Mouse (Mus musculus) MEL (cell line): ENCODE measurements around the gene Sgms1. TPM values are rescaled to one million over a fixed set of nuclear protein-coding genes. Genes with fewer than 3 reads are reported as not detected.

Experiments used
- DNase-seq: peaks from one replicate; pipeline ENCODE4 v3.0.0; 2011; ENCODE audit warnings: low read depth, low spot score
- H3K27ac ChIP-seq: 2 replicates; pipeline ENCODE4 v1.5.1; 2012; ENCODE audit warnings: low read depth, mild to moderate bottlenecking, control low read depth, low read length, moderate library complexity; ENCODE audit not compliant: control insufficient read depth
- H3K27me3 ChIP-seq, 2 experiments: fragments of 150-350 bp in 1 of 2; sonication (generic) in 1 of 2; 2 replicates each; pipeline ENCODE4 v1.6.1; 2012; ENCODE audit warnings: low read length in 2 of 2, mild to moderate bottlenecking in 2 of 2, improper control_type of control experiment in 1 of 2, moderate library complexity in 1 of 2; ENCODE audit not compliant: insufficient read depth in 2 of 2, control insufficient read depth in 1 of 2
- H3K36me3 ChIP-seq, 2 experiments: 2 replicates each; pipeline ENCODE4 v1.6.1; 2012 to 2014; ENCODE audit warnings: low read length in 2 of 2, improper control_type of control experiment in 1 of 2, inconsistent platforms in 1 of 2, mild to moderate bottlenecking in 1 of 2; ENCODE audit not compliant: insufficient read depth in 2 of 2, control insufficient read depth in 1 of 2
- H3K4me1 ChIP-seq, 2 experiments: fragments of 150-350 bp in 1 of 2; sonication (generic) in 1 of 2; 2 replicates each; pipeline ENCODE4 v1.6.1; 2012; ENCODE audit warnings: low read length in 2 of 2, improper control_type of control experiment in 1 of 2, mild to moderate bottlenecking in 1 of 2; ENCODE audit not compliant: insufficient read depth in 2 of 2, control insufficient read depth in 1 of 2
- H3K4me3 ChIP-seq, 2 experiments: fragments of 150-350 bp in 1 of 2; sonication (generic) in 1 of 2; 2 replicates each; pipeline ENCODE4 v1.5.1; 2012; ENCODE audit warnings: low read depth in 2 of 2, low read length in 2 of 2, mild to moderate bottlenecking in 2 of 2, moderate library complexity in 2 of 2, control low read depth in 1 of 2, improper control_type of control experiment in 1 of 2; ENCODE audit not compliant: control insufficient read depth in 1 of 2, insufficient read depth in 1 of 2
- H3K79me2 ChIP-seq: 2 replicates; pipeline ENCODE4 v1.6.1; 2012; ENCODE audit warnings: mild to moderate bottlenecking, low read length, moderate library complexity; ENCODE audit not compliant: control insufficient read depth, poor library complexity, insufficient read depth
- H3K9ac ChIP-seq: 2 replicates; pipeline ENCODE4 v1.6.1; 2012; ENCODE audit warnings: low read depth, mild to moderate bottlenecking, control low read depth, low read length, moderate library complexity; ENCODE audit not compliant: control insufficient read depth, poor library complexity, severe bottlenecking
- H3K9me3 ChIP-seq: fragments of 150-350 bp; sonication (generic); replicated peaks from 2 replicates; pipeline ENCODE4 v1.6.1; 2012; ENCODE audit warnings: mild to moderate bottlenecking, low read length, improper control_type of control experiment, moderate library complexity; ENCODE audit not compliant: insufficient read depth
- BHLHE40 ChIP-seq: IDR thresholded peaks from 2 replicates; pipeline ENCODE4 v1.6.1; 2012; ENCODE audit warnings: low read depth, mild to moderate bottlenecking, inconsistent platforms, low read length, improper control_type of control experiment, borderline replicate concordance
- CHD2 ChIP-seq: IDR thresholded peaks from 2 replicates; pipeline ENCODE4 v1.6.1; 2011; ENCODE audit warnings: low read length, improper control_type of control experiment
- E2F4 ChIP-seq: IDR thresholded peaks from 2 replicates; pipeline ENCODE4 v1.6.1; 2011; ENCODE audit warnings: low read depth, low read length, improper control_type of control experiment, borderline replicate concordance
- ELF1 ChIP-seq: IDR thresholded peaks from 2 replicates; pipeline ENCODE4 v1.6.1; 2014; ENCODE audit warnings: low read depth, mild to moderate bottlenecking, inconsistent platforms, low read length, improper control_type of control experiment, moderate library complexity
- EP300 ChIP-seq, 2 experiments: IDR thresholded peaks; 2 replicates each; pipeline ENCODE4 v1.6.1; 2011; ENCODE audit warnings: improper control_type of control experiment in 2 of 2, low read length in 2 of 2, low read depth in 1 of 2, mild to moderate bottlenecking in 1 of 2
- ETS1 ChIP-seq: IDR thresholded peaks from 2 replicates; pipeline ENCODE4 v1.6.1; 2012; ENCODE audit warnings: low read depth, mild to moderate bottlenecking, inconsistent platforms, low read length, improper control_type of control experiment, moderate library complexity
- GABPA ChIP-seq: IDR thresholded peaks from 2 replicates; pipeline ENCODE4 v1.6.1; 2012; ENCODE audit warnings: low read depth, mild to moderate bottlenecking, inconsistent platforms, low read length, improper control_type of control experiment, moderate library complexity
- GATA1 ChIP-seq: IDR thresholded peaks from 2 replicates; pipeline ENCODE4 v1.6.1; 2011; ENCODE audit warnings: low read depth, low read length, improper control_type of control experiment
- JUND ChIP-seq: IDR thresholded peaks from 2 replicates; pipeline ENCODE4 v1.6.1; 2011; ENCODE audit warnings: low read depth, mild to moderate bottlenecking, improper control_type of control experiment, low read length
- MAX ChIP-seq: IDR thresholded peaks from 2 replicates; pipeline ENCODE4 v1.6.1; 2011; ENCODE audit warnings: low read length, improper control_type of control experiment
- MAZ ChIP-seq: IDR thresholded peaks from 2 replicates; pipeline ENCODE4 v1.6.1; 2012; ENCODE audit warnings: low read depth, mild to moderate bottlenecking, inconsistent platforms, low read length, improper control_type of control experiment
- MEF2A ChIP-seq: IDR thresholded peaks from 2 replicates; pipeline ENCODE4 v1.6.1; 2014; ENCODE audit warnings: low read depth, mild to moderate bottlenecking, inconsistent platforms, low read length, improper control_type of control experiment; ENCODE audit not compliant: poor library complexity, insufficient replicate concordance, severe bottlenecking; ENCODE audit errors: extremely low read depth
- MYB ChIP-seq: IDR thresholded peaks from 2 replicates; pipeline ENCODE4 v1.6.1; 2011; ENCODE audit warnings: mild to moderate bottlenecking, low read depth, low read length, improper control_type of control experiment
- POLR2A ChIP-seq, 2 experiments: IDR thresholded peaks; 2 replicates each; pipeline ENCODE4 v1.6.1; 2011 to 2012; ENCODE audit warnings: low read length in 2 of 2, mild to moderate bottlenecking in 2 of 2, control low read depth in 1 of 2, improper control_type of control experiment in 1 of 2, low read depth in 1 of 2, moderate library complexity in 1 of 2; ENCODE audit not compliant: control insufficient read depth in 1 of 2, insufficient read depth in 1 of 2, poor library complexity in 1 of 2
- POLR2AphosphoS2 ChIP-seq: IDR thresholded peaks from 2 replicates; pipeline ENCODE4 v1.6.1; 2011; ENCODE audit warnings: low read length, improper control_type of control experiment
- RAD21 ChIP-seq: IDR thresholded peaks from 2 replicates; pipeline ENCODE4 v1.6.1; 2011; ENCODE audit warnings: mild to moderate bottlenecking, low read depth, low read length, improper control_type of control experiment
- RCOR1 ChIP-seq: IDR thresholded peaks from 2 replicates; pipeline ENCODE4 v1.6.1; 2012; ENCODE audit warnings: low read depth, mild to moderate bottlenecking, inconsistent platforms, low read length, improper control_type of control experiment
- SMC3 ChIP-seq: IDR thresholded peaks from 2 replicates; pipeline ENCODE4 v1.6.1; 2011; ENCODE audit warnings: low read depth, low read length, improper control_type of control experiment
- UBTF ChIP-seq: IDR thresholded peaks from 2 replicates; pipeline ENCODE4 v1.6.1; 2012; ENCODE audit warnings: low read depth, mild to moderate bottlenecking, inconsistent platforms, low read length, improper control_type of control experiment, moderate library complexity, borderline replicate concordance; ENCODE audit not compliant: insufficient read depth
- USF2 ChIP-seq, 2 experiments: IDR thresholded peaks; 2 replicates each; pipeline ENCODE4 v1.6.1; 2011 to 2012; ENCODE audit warnings: improper control_type of control experiment in 2 of 2, low read length in 2 of 2, borderline replicate concordance in 1 of 2, inconsistent platforms in 1 of 2, low read depth in 1 of 2, mild to moderate bottlenecking in 1 of 2; ENCODE audit not compliant: insufficient read depth in 1 of 2
- ZC3H11A ChIP-seq: IDR thresholded peaks from 2 replicates; pipeline ENCODE4 v1.6.1; 2012; ENCODE audit warnings: low read depth, mild to moderate bottlenecking, inconsistent platforms, low read length, improper control_type of control experiment
- ZNF384 ChIP-seq: IDR thresholded peaks from 2 replicates; pipeline ENCODE4 v1.6.1; 2012; ENCODE audit warnings: low read depth, mild to moderate bottlenecking, inconsistent platforms, low read length, improper control_type of control experiment
- polyA plus RNA-seq, 2 experiments: library from polyadenylated mRNA; stranded (reverse) in 1 of 2; unstranded in 1 of 2; fragments of >175 nt in 1 of 2; fragments of >200 nt in 1 of 2; gene quantifications; 2 replicates each; pipeline versions ENCODE4 v1.2.1 to v1.2.4; 2012; ENCODE audit warnings: low replicate concordance in 2 of 2, low read depth in 1 of 2; ENCODE audit not compliant: insufficient read length in 2 of 2, insufficient read depth in 1 of 2, missing spikeins in 1 of 2
- total RNA-seq: library from RNA; depleted of rRNA; stranded (reverse); fragments of 300-350 nt; gene quantifications from 2 replicates; pipeline ENCODE4 v1.2.3, GENCODE M21; 2012

Sgms1 gene
- total and polyA plus RNA-seq, 3 experiments = 16.3 to 18.5 TPM; not detected in 1

DNA sequence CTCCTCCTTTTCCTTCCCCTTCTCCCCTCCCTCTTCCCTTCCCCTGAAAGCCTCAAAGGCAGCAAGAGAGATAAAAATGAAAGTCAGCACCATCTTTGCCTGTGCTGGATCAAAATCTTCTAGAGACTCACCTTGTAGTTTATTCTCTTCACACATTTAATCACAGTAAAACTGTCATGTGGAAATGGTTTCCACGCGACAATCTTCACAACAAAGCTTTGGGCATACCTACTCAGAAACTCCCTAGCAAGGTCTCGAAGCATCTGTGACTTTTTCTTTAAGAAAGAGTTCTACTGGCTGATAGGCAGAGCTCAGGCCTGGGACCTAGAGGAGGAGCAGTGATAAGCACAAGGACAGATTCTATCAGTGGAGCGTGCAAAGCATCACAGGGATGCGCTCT lies 131.4 kb downstream of the Sgms1 start:
- Histone ChIP-seq H3K9me3 (no peaks in the 10 kb centered on the region), H3K36me3 (peaks cover 0 to 66% of the 10 kb centered on the region in 2 experiments; a peak in 2 of 4 replicates), H3K79me2 (no peaks in the 10 kb centered on the region), H3K27me3 (no peaks in the 10 kb centered on the region), H3K4me3 (peak overlapping the region in 1 of 2 experiments; percentile 41; a peak in 2 of 4 replicates), H3K9ac (peak overlapping the region; percentile 33; the same call in 1 of the 2 replicates), H3K4me1 (peaks cover 48 to 50% of the 10 kb centered on the region in 2 experiments), H3K27ac (peak overlapping the region; percentile 35)
- TF ChIP-seq MAZ = 0 out of 2 replicates have a peak, but pooled peaks have one; percentile 25
- TF ChIP-seq BHLHE40 = no peak
- no peak for TF ChIP-seq CHD2
- TF ChIP-seq GATA1 = peak; percentile 47
- DNase-seq = no peak

DNA sequence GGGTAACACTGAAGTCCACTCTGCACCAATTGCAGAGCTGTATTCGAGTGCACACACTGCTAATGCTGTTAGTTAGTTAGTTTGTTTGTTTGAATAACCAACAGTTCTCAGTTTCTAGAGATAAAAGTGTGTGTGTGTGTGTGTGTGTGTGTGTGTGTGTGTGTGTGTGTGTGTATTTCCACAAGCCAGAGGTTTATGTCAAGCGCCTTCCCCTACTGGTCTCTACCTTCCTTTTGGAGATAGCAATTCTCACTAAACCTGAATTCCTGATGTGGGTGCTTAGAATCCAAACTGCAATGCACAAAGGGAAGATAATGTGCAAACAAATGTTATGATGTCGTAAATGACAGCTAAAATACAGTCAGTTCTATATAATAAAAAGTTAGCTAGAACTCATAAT lies 131.9 kb downstream of the Sgms1 start:
- H3K4me1 ChIP-seq = peaks cover 48 to 54% of the 10 kb centered on the region in 2 experiments
- H3K4me3 ChIP-seq = no peak overlapping the region
- no peak for DNase-seq
- H3K79me2 ChIP-seq = no peaks in the 10 kb centered on the region
- H3K27me3 ChIP-seq = no peaks in the 10 kb centered on the region
- H3K36me3 ChIP-seq = peaks cover 0 to 66% of the 10 kb centered on the region in 2 experiments; a peak in 2 of 4 replicates
- no peaks in the 10 kb centered on the region for H3K9me3 ChIP-seq
- TF ChIP-seq ELF1 = no peak
- TF ChIP-seq JUND = no peak
- no peak for TF ChIP-seq E2F4
- no peak for TF ChIP-seq POLR2A (IDR thresholded peaks at IDR 0.05; ENCODE audit: control insufficient read depth in 1 of 2, insufficient read depth in 1 of 2, low read depth in 1 of 2, low read length in 2 of 2, poor library complexity in 1 of 2)
- TF ChIP-seq USF2 (IDR thresholded peaks at IDR 0.05; ENCODE audit: borderline replicate concordance in 1 of 2, insufficient read depth in 1 of 2, low read depth in 1 of 2, low read length in 2 of 2) = no peak
- no peak for TF ChIP-seq MEF2A
- TF ChIP-seq UBTF = no peak
- TF ChIP-seq RAD21 = no peak
- TF ChIP-seq SMC3 = no peak
- TF ChIP-seq CHD2 = no peak
- no peak for TF ChIP-seq MAX
- no peak for TF ChIP-seq RCOR1
- no peak for TF ChIP-seq ZC3H11A
- TF ChIP-seq GABPA = no peak
- no peak for TF ChIP-seq POLR2AphosphoS2
- TF ChIP-seq ETS1 = no peak
- TF ChIP-seq ZNF384 = no peak
- no peak for TF ChIP-seq EP300 (IDR thresholded peaks at IDR 0.05; ENCODE audit: low read depth in 1 of 2, low read length in 2 of 2)
- no peak for TF ChIP-seq MYB
- TF ChIP-seq, all 39 proteins: peak for 0
- no peak overlapping the region for H3K9ac ChIP-seq
- no peak overlapping the region; the same call in 1 of the 2 replicates for H3K27ac ChIP-seq
